Mouse (Mus musculus): ENCODE measurements around the gene Dvl3.

Dvl3 gene

DNA sequence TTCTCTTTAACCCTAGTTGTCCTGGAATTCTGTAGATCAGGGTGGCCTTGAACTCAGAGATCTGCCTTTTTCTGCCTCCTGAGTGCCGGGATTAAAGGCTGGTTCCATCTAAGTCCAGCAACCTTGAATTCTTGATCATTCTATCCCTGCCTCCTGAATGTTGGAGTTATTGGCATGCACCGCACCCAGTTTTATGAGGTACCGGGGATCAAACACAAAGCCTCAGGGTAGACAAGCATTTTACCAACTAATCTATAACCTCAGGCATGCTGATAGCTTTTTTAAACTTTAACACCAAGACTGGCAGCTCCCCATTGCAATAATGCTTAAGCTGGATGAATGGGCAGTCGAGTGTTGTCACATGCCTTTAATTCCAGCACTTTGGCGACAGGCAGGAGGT is 30.6 kb downstream of the Dvl3 start:
- no peak for DNase-seq (ENCODE audit: low spot score)

DNA sequence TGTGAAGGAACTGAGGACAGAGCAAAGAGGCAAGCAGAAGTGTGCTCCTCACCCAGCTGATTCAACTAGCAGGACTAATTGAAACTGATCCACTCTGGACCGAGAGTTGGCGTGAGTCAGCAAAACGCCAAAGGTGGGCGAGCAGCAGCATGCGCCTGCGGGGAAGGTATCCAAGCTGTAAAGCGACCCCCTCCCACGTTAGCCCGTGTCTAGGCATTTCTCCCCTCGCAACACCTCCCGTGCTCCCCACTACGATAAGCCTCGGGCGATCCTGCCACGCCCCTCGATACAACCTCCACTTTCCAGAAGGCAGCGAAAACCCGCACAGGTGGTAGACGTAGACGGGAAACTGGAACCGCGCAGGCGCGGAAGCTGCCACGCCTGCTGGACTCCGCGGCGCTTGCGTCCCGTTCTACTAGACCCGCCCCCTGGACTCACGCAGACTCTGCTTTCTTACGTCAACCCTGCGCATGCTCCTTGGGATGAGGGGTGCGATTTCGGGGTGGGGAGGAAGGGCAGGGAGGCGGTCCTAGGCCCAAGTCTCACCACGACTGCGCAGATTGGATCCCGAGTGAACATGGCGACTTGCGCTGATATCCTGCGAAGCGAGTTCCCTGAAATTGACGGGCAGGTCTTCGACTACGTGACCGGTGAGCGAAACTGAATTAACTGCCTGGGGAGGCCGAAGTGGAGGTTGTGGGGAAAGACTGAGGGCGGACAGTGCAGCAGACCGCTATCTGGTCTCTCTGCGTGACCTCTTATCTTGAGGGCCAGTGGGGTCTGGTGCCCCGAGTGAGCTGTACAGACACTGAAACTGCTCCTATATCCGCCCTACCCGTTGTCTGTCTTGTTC is 31.5 kb downstream of the Dvl3 start, which contains the start of gene Abcf3:
Abcf3 (plus strand) TSS at position 482 of the 853 bp plus-strand sequence.
- peak; percentile 86 for DNase-seq (ENCODE audit: low spot score)

DNA sequence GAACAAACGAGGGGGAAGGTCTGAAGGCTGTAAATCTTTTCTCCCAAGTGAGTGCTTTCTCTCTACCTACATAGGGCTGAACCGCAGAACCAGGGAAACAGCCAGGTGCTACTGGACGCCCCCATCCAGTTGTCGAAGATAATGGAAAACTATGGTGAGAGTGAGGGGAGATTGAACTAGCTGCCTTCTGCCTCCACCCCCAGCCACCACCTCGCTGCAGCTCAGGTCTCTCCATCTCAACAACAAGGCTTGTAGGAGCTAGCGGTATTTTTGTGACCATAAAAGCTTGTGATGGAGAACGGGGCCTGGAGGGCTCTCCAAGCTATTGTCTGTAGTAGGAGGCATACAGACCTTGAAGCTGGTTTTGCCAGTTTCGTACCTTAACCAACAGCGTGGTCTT is 32.4 kb downstream of the Dvl3 start:
- no peak for DNase-seq (ENCODE audit: low spot score)

DNA sequence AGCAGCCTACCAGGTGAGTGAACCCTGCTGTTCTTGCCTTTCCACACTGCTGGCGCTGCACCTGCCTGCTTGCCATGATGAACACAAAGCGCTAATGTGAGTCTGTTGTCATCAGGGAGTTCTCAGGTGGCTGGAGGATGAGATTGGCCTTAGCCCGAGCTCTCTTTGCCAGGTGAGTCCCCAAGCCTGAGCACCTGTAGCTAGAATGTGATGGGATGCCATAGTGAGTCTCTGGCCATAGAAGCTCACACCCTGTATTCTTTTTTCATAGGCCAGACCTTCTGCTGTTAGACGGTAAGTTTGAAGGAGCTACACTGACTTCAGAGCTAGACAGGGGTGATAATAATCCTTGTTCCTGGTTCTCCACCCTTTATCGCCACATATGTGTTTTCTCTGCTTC is 34.9 kb downstream of the Dvl3 start:
- no peak for DNase-seq (ENCODE audit: low spot score)

DNA sequence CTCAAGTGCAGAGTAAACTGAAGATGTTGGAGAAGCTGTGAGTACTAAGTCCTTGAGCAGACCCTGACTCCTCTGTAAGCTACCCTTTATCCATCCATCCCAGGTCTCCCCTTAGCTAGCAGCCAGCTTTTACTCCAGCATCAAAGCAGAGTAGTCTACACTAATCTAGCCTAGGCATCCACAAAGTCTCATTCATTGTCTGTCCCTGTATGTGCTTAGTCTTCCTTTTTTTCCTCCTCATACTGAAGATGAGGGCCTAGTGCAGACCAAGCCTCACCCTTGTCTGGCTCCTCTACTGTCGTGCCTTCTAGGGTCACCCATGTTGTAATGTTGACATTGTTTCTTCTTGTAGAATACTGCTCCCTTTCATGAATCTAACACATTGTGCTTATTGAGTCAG is 35.8 kb downstream of the Dvl3 start:
- DNase-seq (ENCODE audit: low spot score) = no peak

DNA sequence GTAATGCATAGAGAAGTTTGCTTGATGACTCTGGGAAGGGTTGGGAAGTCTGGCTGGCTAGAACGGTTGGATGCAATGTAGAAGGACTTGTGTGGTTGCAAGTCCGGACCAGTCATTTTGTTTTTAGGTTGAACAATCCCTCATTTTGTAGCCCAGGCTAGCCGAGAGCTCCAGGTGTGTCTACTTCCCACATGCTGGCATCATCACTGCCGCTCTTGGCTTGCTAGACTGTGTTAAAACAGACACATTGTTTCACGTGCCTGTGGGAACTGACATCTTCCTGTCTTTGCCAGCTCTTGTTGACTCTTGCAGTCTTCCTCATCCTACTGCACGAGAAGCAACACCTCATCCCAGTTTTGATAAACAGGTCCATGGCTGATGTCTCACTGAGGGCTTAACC is 38.2 kb downstream of the Dvl3 start:
- no peak for DNase-seq (ENCODE audit: low spot score)

DNA sequence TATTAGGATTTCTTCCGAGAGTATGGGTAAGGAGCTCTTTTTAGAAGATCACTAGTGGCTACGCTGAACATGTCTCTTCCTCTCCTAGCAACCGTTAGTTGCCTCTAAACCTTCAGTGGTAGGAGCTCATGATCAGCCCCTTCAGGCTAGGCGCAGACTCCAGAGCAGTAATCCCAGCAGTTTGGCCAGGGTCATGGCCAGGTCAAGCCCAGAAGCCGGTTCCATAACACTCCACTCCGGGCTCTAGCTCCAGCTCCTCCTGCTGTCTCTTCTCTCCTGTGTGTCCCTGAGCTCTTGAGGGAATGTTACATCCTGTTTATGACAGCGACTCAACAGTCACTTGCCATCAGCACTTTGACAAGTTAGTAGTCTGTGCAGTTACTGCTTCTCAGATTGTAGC is 40.6 kb downstream of the Dvl3 start:
- DNase-seq (ENCODE audit: low spot score) = no peak

DNA sequence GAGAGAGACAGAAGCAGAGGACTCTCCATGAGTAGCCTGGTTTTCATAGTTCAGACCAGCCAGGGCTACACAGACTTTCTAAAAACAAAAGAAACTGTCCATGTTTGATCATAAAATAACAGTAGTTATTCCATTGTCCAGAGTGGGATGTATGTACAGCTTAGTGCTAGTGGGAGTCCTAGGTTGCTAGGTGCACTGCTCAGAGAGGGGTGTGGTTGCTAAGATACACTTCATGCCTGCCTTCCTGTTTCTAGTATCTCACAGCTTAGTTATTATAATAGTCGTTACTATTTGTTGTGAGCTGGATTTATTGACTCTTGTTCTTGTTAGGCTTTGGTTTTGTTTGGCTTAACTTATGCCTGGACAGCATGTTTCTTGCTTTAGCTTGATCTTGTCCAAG is 48.3 kb downstream of the Dvl3 start:
- no peak for DNase-seq (ENCODE audit: low spot score)
